Mouse (Mus musculus): ENCODE results near the gene Gli2.
A peak's percentile ranks its signal among the peaks of the same experiment; 100 is the strongest.

Gli2 gene

DNA sequence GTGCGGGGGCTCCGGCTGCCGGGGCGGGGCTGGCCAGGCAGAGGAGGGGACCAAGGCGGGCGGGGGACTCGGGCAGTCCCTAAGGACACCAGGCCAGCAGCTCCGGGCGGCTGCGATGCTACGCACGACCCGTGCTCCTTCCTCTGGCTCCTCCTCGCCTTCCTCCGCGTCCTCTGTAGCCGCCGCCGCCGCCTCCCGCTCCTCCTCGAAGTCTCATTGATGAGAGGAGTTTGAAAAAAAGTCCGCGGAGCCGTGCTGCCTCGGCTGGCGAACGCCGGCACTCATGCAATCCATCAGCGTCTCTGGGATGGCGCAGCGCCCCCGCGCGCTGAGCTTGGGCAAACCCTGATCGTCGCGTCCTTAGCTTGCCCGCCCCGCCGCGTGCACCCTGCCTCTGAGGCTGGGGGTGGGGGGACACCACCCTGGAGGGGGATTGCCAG lies at the start of gene Gli2:
Gli2 (minus strand) TSS at position 218 of the 440 bp plus-strand sequence.
- DNase-seq (ENCODE audit: low read depth), result peak; percentile 5

GRCm38 (mm10) chr1:119097921-119098521 lies 44.6 kb upstream of the Gli2 start:
- no peak for DNase-seq (ENCODE audit: low read depth)

GRCm38 (mm10) chr1:119093739-119094138 lies 40.3 kb upstream of the Gli2 start:
- DNase-seq (ENCODE audit: low read depth), result no peak

- DNase-seq (ENCODE audit: low read depth), result no peak
Observed at GRCm38 (mm10) chr1:119089887-119090620, 36.6 kb upstream of the Gli2 start.

DNA sequence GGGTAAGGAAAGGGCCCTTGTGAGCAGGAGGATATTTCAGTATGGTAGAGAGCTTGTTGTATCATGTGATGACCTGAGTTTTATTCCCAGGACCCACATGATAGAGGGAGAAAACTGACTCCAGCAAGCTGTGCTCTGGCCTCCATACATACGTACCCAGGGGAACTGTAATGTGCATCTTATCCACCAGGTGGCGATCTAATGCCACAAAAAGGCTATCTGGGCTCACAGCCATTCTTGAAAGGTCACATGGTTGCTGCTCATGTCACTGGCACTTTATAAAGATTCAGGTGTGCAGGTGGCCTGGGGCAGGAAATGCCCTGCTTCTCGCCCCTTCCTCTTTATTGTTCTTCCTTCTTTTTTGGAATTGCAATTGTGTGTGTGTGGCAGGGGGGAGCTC lies 34.1 kb upstream of the Gli2 start:
- DNase-seq (ENCODE audit: low read depth), result peak; percentile 49

DNA sequence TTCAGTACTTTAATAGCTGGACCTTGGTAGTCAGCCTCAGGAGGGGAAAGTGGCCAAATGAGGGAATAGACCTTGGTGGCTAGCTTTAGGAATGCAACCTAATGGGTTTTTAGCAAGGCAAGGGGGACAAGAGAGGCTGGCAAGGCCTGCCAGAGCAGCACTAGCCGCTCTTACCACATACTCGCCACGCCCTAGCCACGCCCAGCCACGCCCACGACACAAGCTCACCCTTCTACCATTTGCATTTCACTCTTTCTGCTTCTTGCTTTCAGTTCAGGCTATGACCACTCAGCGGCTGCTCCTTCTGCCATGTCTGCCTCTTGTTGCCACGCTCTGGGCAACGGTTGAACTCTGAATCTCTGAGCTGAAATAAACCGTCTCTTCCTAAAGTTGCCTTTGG lies 32.4 kb upstream of the Gli2 start:
- peak; percentile 31 for DNase-seq (ENCODE audit: low read depth)

DNA sequence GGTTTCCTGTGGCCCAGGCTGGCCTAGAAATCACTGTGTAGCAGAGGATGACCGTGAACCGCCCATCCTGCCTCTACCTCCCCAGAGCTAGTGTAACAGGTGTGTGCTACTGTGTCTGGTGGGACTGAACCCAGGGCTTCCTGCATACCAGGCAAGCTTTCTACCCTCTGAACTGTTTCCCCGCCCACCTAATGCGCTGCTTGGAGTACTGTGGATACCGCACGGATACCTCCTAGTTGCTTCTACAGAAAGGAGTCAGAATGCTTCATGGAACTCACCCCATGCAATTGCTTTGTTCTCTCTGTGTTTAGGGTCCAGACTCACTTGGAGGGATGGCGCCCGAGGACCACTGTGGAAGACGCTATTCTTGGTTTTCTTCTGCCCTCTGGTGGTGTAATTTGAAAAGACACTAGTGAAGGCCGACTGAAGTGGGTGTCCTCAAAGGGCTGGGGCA lies 30.1 kb upstream of the Gli2 start:
- no peak for DNase-seq (ENCODE audit: low read depth)

DNA sequence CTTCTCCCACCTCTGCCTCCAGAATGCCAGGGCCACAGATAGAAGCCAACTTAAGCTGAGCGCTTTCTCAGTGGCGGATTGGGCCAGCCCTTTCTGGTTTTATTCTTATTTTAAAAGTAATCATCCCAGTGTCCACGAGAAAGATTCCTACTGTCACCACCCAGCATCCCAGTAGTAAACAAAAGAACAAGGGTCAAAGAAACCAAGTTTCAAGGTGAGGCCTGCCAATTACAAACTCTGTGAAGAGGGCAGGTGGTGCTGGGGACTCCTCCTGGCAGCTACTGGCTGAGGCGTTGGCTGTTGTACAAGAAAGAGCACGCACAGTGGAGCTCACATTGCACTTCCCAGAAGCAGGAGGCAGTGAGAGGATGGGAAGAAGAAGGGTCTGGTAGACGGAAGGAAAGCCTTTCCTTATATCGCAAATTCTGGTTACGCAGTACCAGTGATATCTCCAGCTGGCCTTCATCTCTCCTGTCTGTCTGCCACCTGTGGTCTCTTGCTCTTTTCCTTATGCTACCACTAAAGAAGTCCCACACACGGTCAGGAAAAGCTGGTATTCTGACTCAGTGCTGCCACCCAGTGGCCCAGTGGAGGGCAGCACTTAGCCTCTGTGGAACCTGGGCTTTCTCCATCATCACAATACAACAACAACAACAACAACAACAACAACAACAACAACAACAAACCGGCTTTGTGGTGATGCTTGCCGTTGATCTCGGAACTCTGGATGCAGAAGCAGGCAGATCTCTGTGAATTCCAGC lies 29.0 kb upstream of the Gli2 start:
- DNase-seq (ENCODE audit: low read depth), result no peak

DNA sequence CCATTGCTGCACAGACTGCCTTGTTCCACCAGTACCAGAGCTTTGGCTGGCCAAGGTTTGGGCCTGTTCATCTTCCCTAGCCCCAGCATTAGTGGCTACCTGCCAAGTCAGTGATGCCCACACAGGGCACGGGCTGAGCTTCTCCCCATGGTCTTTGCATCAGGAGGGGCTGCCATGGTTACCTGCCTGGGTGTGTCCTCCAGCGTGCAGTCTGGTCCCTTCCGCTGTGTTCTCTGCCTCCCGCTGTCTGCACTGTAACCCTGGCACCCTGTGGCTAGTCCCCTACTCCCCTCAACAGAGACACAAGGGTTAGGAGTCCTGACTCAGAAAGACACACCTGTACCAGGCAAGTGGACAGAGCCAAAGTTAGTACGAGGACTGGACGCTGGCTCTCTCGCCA lies 24.5 kb upstream of the Gli2 start:
- no peak for DNase-seq (ENCODE audit: low read depth)

DNA sequence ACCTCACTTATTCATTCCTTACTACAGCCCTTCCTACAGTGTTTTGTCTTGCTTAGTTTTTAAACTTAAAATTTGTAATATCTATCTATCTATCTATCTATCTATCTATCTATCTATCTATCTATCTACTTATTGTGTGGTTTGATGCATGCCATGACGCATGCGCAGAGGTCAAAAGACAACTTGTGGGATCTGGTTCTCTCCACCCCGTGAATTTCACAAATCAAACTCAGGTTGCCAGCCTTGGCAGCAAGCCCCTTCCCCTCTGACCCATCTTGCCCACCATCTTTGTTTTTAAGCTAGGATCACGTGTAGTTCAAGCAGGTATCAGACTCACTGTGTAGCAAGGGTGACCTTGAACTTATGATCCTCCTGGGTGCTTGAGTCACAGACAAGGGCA lies 22.9 kb upstream of the Gli2 start:
- DNase-seq (ENCODE audit: low read depth), result no peak

- DNase-seq (ENCODE audit: low read depth), result no peak
Observed at GRCm38 (mm10) chr1:119075916-119076315, 22.5 kb upstream of the Gli2 start.

GRCm38 (mm10) chr1:119075500-119075899 lies 22.1 kb upstream of the Gli2 start:
- DNase-seq (ENCODE audit: low read depth), result no peak

DNA sequence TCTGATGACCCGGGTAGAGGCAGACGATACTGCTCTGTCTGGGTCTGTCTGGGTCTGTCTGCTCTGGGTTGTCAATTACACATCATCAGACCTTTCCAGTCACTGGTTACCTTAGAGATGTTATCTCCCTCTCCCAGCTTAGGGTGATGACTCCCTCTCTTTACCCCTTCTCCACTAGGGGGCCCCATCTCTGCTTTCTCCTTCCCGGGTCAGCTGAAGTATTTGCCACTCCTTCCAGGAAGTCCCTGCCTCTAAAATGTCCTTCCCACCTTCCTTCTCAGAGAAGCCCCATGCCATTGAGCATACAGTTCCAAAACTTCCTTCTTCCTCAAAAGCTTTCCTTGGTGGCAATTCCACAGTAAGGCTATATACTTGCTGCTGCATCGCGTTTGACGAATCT lies 21.5 kb upstream of the Gli2 start:
- DNase-seq (ENCODE audit: low read depth), result no peak

GRCm38 (mm10) chr1:119073876-119074275 lies 20.5 kb upstream of the Gli2 start:
- DNase-seq (ENCODE audit: low read depth), result no peak

DNA sequence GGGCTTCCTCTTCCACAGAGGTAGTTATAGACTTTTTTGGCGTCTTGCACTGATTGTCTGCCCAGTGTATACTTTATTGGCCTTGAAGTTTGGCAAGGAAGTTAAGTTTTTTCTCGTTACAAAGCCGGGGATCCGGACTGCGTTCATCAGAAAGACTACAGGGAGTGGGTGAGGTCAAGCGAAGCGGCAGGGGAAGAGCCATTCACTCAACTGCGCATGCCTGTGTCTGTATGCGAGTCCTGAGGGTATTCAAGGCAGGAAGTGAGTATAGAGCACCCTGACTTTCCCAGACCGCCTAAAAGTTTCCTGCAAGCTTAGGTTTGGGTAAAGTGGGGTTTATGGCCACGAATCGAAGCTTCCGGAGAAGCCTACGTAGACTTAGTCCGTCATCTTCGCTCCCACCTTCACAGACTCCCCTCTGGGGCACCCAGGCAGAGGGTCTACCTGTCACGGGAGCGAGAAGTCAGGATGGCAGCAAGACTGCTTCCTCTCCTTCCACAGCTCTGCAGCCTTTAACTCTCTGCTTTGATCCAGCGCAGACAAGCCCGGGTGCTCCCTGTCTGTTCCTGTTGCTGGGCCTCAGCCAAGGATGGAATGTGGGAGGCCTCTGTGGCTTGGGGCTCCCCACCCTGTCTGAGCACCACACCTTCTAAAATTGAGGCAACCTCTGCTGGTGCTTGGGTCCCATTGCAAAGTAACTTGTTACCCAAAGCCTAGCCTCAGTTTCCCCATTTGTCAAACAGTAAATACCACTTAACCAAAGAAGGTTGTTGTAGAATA lies 11.7 kb upstream of the Gli2 start:
- DNase-seq (ENCODE audit: low read depth), result no peak

- no peak for DNase-seq (ENCODE audit: low read depth)
Observed at GRCm38 (mm10) chr1:119056491-119056890, 3.1 kb upstream of the Gli2 start.

DNA sequence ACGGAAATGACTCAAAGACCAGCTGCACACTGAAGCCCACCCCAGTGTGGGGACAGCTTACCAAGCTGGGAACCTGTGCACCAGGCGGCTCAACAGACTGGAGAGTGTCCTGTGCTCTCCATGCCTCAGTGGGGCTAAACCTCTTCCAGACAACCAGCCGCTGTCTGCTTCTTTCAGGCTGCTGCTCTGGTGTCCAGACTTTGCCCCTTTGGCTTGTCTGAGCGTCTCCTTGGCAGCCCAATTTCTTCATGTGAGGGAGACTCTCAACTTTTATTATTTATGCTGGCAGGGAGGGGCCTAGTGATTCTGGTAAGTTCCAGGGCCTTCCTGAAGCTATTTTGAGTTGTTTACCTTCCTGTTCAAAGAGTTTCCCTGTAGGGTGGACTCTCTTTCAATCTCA lies 2.4 kb upstream of the Gli2 start:
- DNase-seq (ENCODE audit: low read depth), result no peak

DNA sequence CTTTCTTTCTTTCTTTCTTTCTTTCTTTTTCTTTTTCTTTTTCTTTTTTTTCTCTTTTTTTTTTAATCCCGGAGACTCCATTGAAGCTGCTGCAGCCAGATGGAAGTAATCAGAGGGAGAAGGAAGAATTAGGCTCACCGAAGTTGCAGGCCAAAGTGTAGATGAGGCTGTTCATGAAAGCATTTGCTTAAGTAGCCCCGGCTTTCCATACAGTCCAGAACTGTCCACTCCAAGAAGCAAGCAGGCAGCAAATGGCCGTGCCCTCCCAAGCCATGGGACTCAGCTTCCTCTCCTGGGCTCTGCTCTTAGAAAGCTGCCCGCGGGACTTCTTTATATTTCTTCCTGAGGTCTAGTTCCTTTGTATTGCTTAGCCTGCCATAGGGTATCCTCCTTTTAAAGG lies 1.0 kb upstream of the Gli2 start:
- no peak for DNase-seq (ENCODE audit: low read depth)

GRCm38 (mm10) chr1:119053872-119054354 lies 494 bp upstream of the Gli2 start:
- DNase-seq (ENCODE audit: low read depth), result no peak

DNA sequence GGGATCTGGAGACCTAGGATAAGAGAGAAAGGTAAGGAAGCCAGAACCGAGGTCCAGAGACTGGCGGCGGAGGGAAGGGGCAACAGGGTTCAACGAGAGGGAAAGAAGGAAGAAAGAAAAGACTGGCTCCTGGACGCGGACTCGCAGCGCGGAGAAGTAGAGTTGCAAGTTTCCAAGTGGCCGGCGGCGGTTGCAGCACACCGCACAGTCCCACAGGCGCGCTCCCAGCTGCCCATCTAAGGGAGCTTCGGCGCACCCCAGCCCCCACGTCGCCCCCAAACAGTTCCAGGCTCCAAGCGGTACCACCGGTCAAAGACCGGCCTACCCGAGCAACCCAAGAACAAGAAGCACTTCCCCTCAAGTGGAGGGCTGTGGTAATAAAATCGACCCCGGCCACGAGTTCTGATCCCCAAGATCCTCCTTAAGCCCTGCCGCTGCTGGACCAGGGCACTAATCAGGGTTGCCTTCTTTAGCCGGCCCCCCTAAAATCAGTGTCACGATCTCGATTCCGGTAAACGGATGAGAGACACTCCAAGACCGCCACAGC lies 715 bp downstream of the Gli2 start:
- DNase-seq (ENCODE audit: low read depth), result no peak

GRCm38 (mm10) chr1:119051938-119052551 lies 1.4 kb downstream of the Gli2 start:
- DNase-seq (ENCODE audit: low read depth), result no peak

Data from c-Kit-positive CD71-positive TER-119-negative erythroid progenitor cells, embryonic 14.5 days (primary cell).